Mouse (Mus musculus) MEL (cell line): ENCODE data around the gene Ppard. TPM values are rescaled to one million over a fixed set of nuclear protein-coding genes. Genes with fewer than 3 reads are reported as not detected.

Source experiments
- DNase-seq: peaks from one replicate; pipeline ENCODE4 v3.0.0; 2011; ENCODE audit warnings: low read depth, low spot score
- H3K27ac ChIP-seq: 2 replicates; pipeline ENCODE4 v1.5.1; 2012; ENCODE audit warnings: low read depth, mild to moderate bottlenecking, control low read depth, low read length, moderate library complexity; ENCODE audit not compliant: control insufficient read depth
- H3K27me3 ChIP-seq, 2 experiments: fragments of 150-350 bp in 1 of 2; sonication (generic) in 1 of 2; 2 replicates each; pipeline ENCODE4 v1.6.1; 2012; ENCODE audit warnings: low read length in 2 of 2, mild to moderate bottlenecking in 2 of 2, improper control_type of control experiment in 1 of 2, moderate library complexity in 1 of 2; ENCODE audit not compliant: insufficient read depth in 2 of 2, control insufficient read depth in 1 of 2
- H3K36me3 ChIP-seq, 2 experiments: 2 replicates each; pipeline ENCODE4 v1.6.1; 2012 to 2014; ENCODE audit warnings: low read length in 2 of 2, improper control_type of control experiment in 1 of 2, inconsistent platforms in 1 of 2, mild to moderate bottlenecking in 1 of 2; ENCODE audit not compliant: insufficient read depth in 2 of 2, control insufficient read depth in 1 of 2
- H3K4me1 ChIP-seq, 2 experiments: fragments of 150-350 bp in 1 of 2; sonication (generic) in 1 of 2; 2 replicates each; pipeline ENCODE4 v1.6.1; 2012; ENCODE audit warnings: low read length in 2 of 2, improper control_type of control experiment in 1 of 2, mild to moderate bottlenecking in 1 of 2; ENCODE audit not compliant: insufficient read depth in 2 of 2, control insufficient read depth in 1 of 2
- H3K4me3 ChIP-seq, 2 experiments: fragments of 150-350 bp in 1 of 2; sonication (generic) in 1 of 2; 2 replicates each; pipeline ENCODE4 v1.5.1; 2012; ENCODE audit warnings: low read depth in 2 of 2, low read length in 2 of 2, mild to moderate bottlenecking in 2 of 2, moderate library complexity in 2 of 2, control low read depth in 1 of 2, improper control_type of control experiment in 1 of 2; ENCODE audit not compliant: control insufficient read depth in 1 of 2, insufficient read depth in 1 of 2
- H3K79me2 ChIP-seq: 2 replicates; pipeline ENCODE4 v1.6.1; 2012; ENCODE audit warnings: mild to moderate bottlenecking, low read length, moderate library complexity; ENCODE audit not compliant: control insufficient read depth, poor library complexity, insufficient read depth
- H3K9ac ChIP-seq: 2 replicates; pipeline ENCODE4 v1.6.1; 2012; ENCODE audit warnings: low read depth, mild to moderate bottlenecking, control low read depth, low read length, moderate library complexity; ENCODE audit not compliant: control insufficient read depth, poor library complexity, severe bottlenecking
- H3K9me3 ChIP-seq: fragments of 150-350 bp; sonication (generic); replicated peaks from 2 replicates; pipeline ENCODE4 v1.6.1; 2012; ENCODE audit warnings: mild to moderate bottlenecking, low read length, improper control_type of control experiment, moderate library complexity; ENCODE audit not compliant: insufficient read depth
- BHLHE40 ChIP-seq: IDR thresholded peaks from 2 replicates; pipeline ENCODE4 v1.6.1; 2012; ENCODE audit warnings: low read depth, mild to moderate bottlenecking, inconsistent platforms, low read length, improper control_type of control experiment, borderline replicate concordance
- CHD1 ChIP-seq: IDR thresholded peaks from 2 replicates; pipeline ENCODE4 v1.6.1; 2012; ENCODE audit warnings: low read depth, mild to moderate bottlenecking, inconsistent platforms, low read length, improper control_type of control experiment
- CTCF ChIP-seq, 3 experiments: IDR thresholded peaks in 2 of 3; conservative IDR thresholded peaks in 1 of 3; 2 replicates each; pipeline ENCODE4 v1.5.1; 2011 to 2012; ENCODE audit warnings: low read length in 3 of 3, low read depth in 2 of 3, mild to moderate bottlenecking in 2 of 3, improper control_type of control experiment in 1 of 3, inconsistent platforms in 1 of 3, mixed read lengths in 1 of 3, moderate library complexity in 1 of 3; ENCODE audit not compliant: control insufficient read depth in 1 of 3, insufficient read depth in 1 of 3, poor library complexity in 1 of 3, severe bottlenecking in 1 of 3
- ELF1 ChIP-seq: IDR thresholded peaks from 2 replicates; pipeline ENCODE4 v1.6.1; 2014; ENCODE audit warnings: low read depth, mild to moderate bottlenecking, inconsistent platforms, low read length, improper control_type of control experiment, moderate library complexity
- EP300 ChIP-seq, 2 experiments: IDR thresholded peaks; 2 replicates each; pipeline ENCODE4 v1.6.1; 2011; ENCODE audit warnings: improper control_type of control experiment in 2 of 2, low read length in 2 of 2, low read depth in 1 of 2, mild to moderate bottlenecking in 1 of 2
- ETS1 ChIP-seq: IDR thresholded peaks from 2 replicates; pipeline ENCODE4 v1.6.1; 2012; ENCODE audit warnings: low read depth, mild to moderate bottlenecking, inconsistent platforms, low read length, improper control_type of control experiment, moderate library complexity
- GABPA ChIP-seq: IDR thresholded peaks from 2 replicates; pipeline ENCODE4 v1.6.1; 2012; ENCODE audit warnings: low read depth, mild to moderate bottlenecking, inconsistent platforms, low read length, improper control_type of control experiment, moderate library complexity
- GATA1 ChIP-seq: IDR thresholded peaks from 2 replicates; pipeline ENCODE4 v1.6.1; 2011; ENCODE audit warnings: low read depth, low read length, improper control_type of control experiment
- HCFC1 ChIP-seq: IDR thresholded peaks from 2 replicates; pipeline ENCODE4 v1.6.1; 2012; ENCODE audit warnings: low read depth, mild to moderate bottlenecking, inconsistent platforms, low read length, improper control_type of control experiment, moderate library complexity
- KAT2A ChIP-seq: conservative IDR thresholded peaks from 2 replicates; pipeline ENCODE4 v1.6.1; 2012; ENCODE audit warnings: low read depth, low read length, improper control_type of control experiment, inconsistent platforms
- MXI1 ChIP-seq: IDR thresholded peaks from 2 replicates; pipeline ENCODE4 v1.6.1; 2011; ENCODE audit warnings: mild to moderate bottlenecking, low read depth, low read length, improper control_type of control experiment
- MYB ChIP-seq: IDR thresholded peaks from 2 replicates; pipeline ENCODE4 v1.6.1; 2011; ENCODE audit warnings: mild to moderate bottlenecking, low read depth, low read length, improper control_type of control experiment
- MYC ChIP-seq: IDR thresholded peaks from 2 replicates; pipeline ENCODE4 v1.6.1; 2011; ENCODE audit warnings: low read depth, mild to moderate bottlenecking, low read length, improper control_type of control experiment, moderate library complexity
- NELFE ChIP-seq: IDR thresholded peaks from 2 replicates; pipeline ENCODE4 v1.6.1; 2011; ENCODE audit warnings: low read depth, low read length, improper control_type of control experiment
- POLR2A ChIP-seq, 2 experiments: IDR thresholded peaks; 2 replicates each; pipeline ENCODE4 v1.6.1; 2011 to 2012; ENCODE audit warnings: low read length in 2 of 2, mild to moderate bottlenecking in 2 of 2, control low read depth in 1 of 2, improper control_type of control experiment in 1 of 2, low read depth in 1 of 2, moderate library complexity in 1 of 2; ENCODE audit not compliant: control insufficient read depth in 1 of 2, insufficient read depth in 1 of 2, poor library complexity in 1 of 2
- POLR2AphosphoS2 ChIP-seq: IDR thresholded peaks from 2 replicates; pipeline ENCODE4 v1.6.1; 2011; ENCODE audit warnings: low read length, improper control_type of control experiment
- POLR2AphosphoS5 ChIP-seq: IDR thresholded peaks from 2 replicates; pipeline ENCODE4 v1.6.1; 2012; ENCODE audit warnings: low read depth, borderline replicate concordance, mild to moderate bottlenecking, inconsistent platforms, low read length, moderate library complexity, mixed read lengths
- RAD21 ChIP-seq: IDR thresholded peaks from 2 replicates; pipeline ENCODE4 v1.6.1; 2011; ENCODE audit warnings: mild to moderate bottlenecking, low read depth, low read length, improper control_type of control experiment
- RCOR1 ChIP-seq: IDR thresholded peaks from 2 replicates; pipeline ENCODE4 v1.6.1; 2012; ENCODE audit warnings: low read depth, mild to moderate bottlenecking, inconsistent platforms, low read length, improper control_type of control experiment
- SIN3A ChIP-seq: IDR thresholded peaks from 2 replicates; pipeline ENCODE4 v1.6.1; 2012; ENCODE audit warnings: low read length, improper control_type of control experiment, inconsistent platforms
- SMC3 ChIP-seq: IDR thresholded peaks from 2 replicates; pipeline ENCODE4 v1.6.1; 2011; ENCODE audit warnings: low read depth, low read length, improper control_type of control experiment
- TAL1 ChIP-seq: IDR thresholded peaks from 2 replicates; pipeline ENCODE4 v1.6.1; 2012; ENCODE audit warnings: mild to moderate bottlenecking, inconsistent platforms, low read length, moderate library complexity, mixed read lengths
- UBTF ChIP-seq: IDR thresholded peaks from 2 replicates; pipeline ENCODE4 v1.6.1; 2012; ENCODE audit warnings: low read depth, mild to moderate bottlenecking, inconsistent platforms, low read length, improper control_type of control experiment, moderate library complexity, borderline replicate concordance; ENCODE audit not compliant: insufficient read depth
- USF1 ChIP-seq: IDR thresholded peaks from 2 replicates; pipeline ENCODE4 v1.6.1; 2014; ENCODE audit warnings: low read depth, mild to moderate bottlenecking, inconsistent platforms, low read length, improper control_type of control experiment, moderate library complexity
- USF2 ChIP-seq, 2 experiments: IDR thresholded peaks; 2 replicates each; pipeline ENCODE4 v1.6.1; 2011 to 2012; ENCODE audit warnings: improper control_type of control experiment in 2 of 2, low read length in 2 of 2, borderline replicate concordance in 1 of 2, inconsistent platforms in 1 of 2, low read depth in 1 of 2, mild to moderate bottlenecking in 1 of 2; ENCODE audit not compliant: insufficient read depth in 1 of 2
- ZC3H11A ChIP-seq: IDR thresholded peaks from 2 replicates; pipeline ENCODE4 v1.6.1; 2012; ENCODE audit warnings: low read depth, mild to moderate bottlenecking, inconsistent platforms, low read length, improper control_type of control experiment
- ZKSCAN1 ChIP-seq: IDR thresholded peaks from 2 replicates; pipeline ENCODE4 v1.6.1; 2012; ENCODE audit warnings: low read depth, mild to moderate bottlenecking, inconsistent platforms, low read length, improper control_type of control experiment, moderate library complexity
- ZMIZ1 ChIP-seq: IDR thresholded peaks from 2 replicates; pipeline ENCODE4 v1.6.1; 2012; ENCODE audit warnings: low read depth, mild to moderate bottlenecking, inconsistent platforms, low read length, improper control_type of control experiment, moderate library complexity
- ZNF384 ChIP-seq: IDR thresholded peaks from 2 replicates; pipeline ENCODE4 v1.6.1; 2012; ENCODE audit warnings: low read depth, mild to moderate bottlenecking, inconsistent platforms, low read length, improper control_type of control experiment
- polyA plus RNA-seq, 2 experiments: library from polyadenylated mRNA; stranded (reverse) in 1 of 2; unstranded in 1 of 2; fragments of >175 nt in 1 of 2; fragments of >200 nt in 1 of 2; gene quantifications; 2 replicates each; pipeline versions ENCODE4 v1.2.1 to v1.2.4; 2012; ENCODE audit warnings: low replicate concordance in 2 of 2, low read depth in 1 of 2; ENCODE audit not compliant: insufficient read length in 2 of 2, insufficient read depth in 1 of 2, missing spikeins in 1 of 2
- total RNA-seq: library from RNA; depleted of rRNA; stranded (reverse); fragments of 300-350 nt; gene quantifications from 2 replicates; pipeline ENCODE4 v1.2.3, GENCODE M21; 2012

Ppard gene
- total and polyA plus RNA-seq, 3 experiments = 3.5 to 12.7 TPM; not detected in 1

DNA sequence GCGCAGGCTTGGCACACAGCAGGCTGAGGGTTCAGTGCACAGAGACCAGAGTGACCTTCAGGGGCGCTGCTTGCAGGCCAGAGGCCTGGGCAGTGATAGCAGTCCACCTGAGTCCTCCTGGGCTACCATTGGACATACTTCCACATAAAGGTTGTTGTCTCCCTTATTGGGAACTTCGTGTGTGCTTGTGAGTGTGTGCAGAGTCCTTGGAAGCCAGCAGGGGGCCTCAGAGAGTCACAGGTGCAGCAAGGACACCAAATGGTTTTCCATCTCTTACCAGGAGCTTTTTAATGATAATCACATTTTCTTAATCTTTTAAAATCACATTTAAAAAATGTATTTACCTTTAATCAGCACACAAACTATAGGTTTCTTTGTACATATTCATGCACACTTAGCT lies 42.2 kb downstream of the Ppard start:
- H3K9ac ChIP-seq = no peak overlapping the region
- H3K27ac ChIP-seq = no peak overlapping the region
- peak; percentile 52 for DNase-seq
- H3K4me3 ChIP-seq = no peak overlapping the region
- H3K36me3 ChIP-seq = peaks cover 0 to 2% of the 10 kb centered on the region in 2 experiments; a peak in 2 of 4 replicates
- no peaks in the 10 kb centered on the region for H3K27me3 ChIP-seq
- no peaks in the 10 kb centered on the region for H3K79me2 ChIP-seq
- H3K4me1 ChIP-seq = peaks cover 7 to 9% of the 10 kb centered on the region in 2 experiments
- TF ChIP-seq KAT2A (no peak), BHLHE40 (no peak), CHD1 (no peak), TAL1 (no peak), ETS1 (no peak), USF2 (IDR thresholded peaks at IDR 0.05; ENCODE audit: borderline replicate concordance in 1 of 2, insufficient read depth in 1 of 2, low read depth in 1 of 2, low read length in 2 of 2) (no peak), SIN3A (no peak), RAD21 (peak; percentile 41), USF1 (no peak), HCFC1 (no peak), SMC3 (peak; percentile 56), POLR2A (IDR thresholded peaks at IDR 0.05; ENCODE audit: control insufficient read depth in 1 of 2, insufficient read depth in 1 of 2, low read depth in 1 of 2, low read length in 2 of 2, poor library complexity in 1 of 2) (no peak), ZMIZ1 (no peak), EP300 (IDR thresholded peaks at IDR 0.05; ENCODE audit: low read depth in 1 of 2, low read length in 2 of 2) (no peak), ZC3H11A (no peak; the same call in 1 of the 2 replicates), ZKSCAN1 (no peak), CTCF (IDR thresholded peaks at IDR 0.05 in 2 of 3, conservative IDR thresholded peaks at IDR 0.05 in 1 of 3; ENCODE audit: control insufficient read depth in 1 of 3, insufficient read depth in 1 of 3, low read depth in 2 of 3, low read length in 3 of 3, poor library complexity in 1 of 3, severe bottlenecking in 1 of 3) (peak; percentile 75 to 82 (median 78)), GABPA (no peak)
- H3K9me3 ChIP-seq = no peaks in the 10 kb centered on the region

DNA sequence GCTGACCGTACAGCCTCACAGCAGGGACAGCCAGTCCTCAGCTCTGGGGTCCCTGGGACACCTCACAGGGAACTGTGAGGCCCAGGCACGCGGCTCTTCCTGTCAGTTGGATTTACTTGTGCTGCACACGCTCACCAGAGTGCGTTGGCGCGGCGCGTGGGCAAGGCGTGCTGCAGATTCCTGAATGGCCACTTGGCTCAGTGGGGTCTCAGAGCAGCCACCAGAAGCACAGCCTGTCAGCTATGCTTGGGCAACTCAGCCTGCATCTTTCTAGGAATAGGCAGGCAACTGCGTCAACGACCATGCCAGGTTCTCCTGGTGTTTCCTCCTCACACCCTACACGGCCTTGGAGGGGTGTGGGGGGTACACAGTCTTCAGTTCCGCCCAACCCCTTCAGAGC lies 44.7 kb downstream of the Ppard start:
- H3K27me3 ChIP-seq = no peaks in the 10 kb centered on the region
- H3K79me2 ChIP-seq = no peaks in the 10 kb centered on the region
- H3K4me3 ChIP-seq = no peak overlapping the region
- H3K4me1 ChIP-seq = peaks cover 2 to 9% of the 10 kb centered on the region in 2 experiments; a peak in 2 of 4 replicates
- no peaks in the 10 kb centered on the region for H3K9me3 ChIP-seq
- H3K27ac ChIP-seq = no peak overlapping the region
- no peak for DNase-seq
- H3K36me3 ChIP-seq = peaks cover 0 to 2% of the 10 kb centered on the region in 2 experiments; a peak in 1 of 4 replicates
- no peak overlapping the region for H3K9ac ChIP-seq
- TF ChIP-seq UBTF (no peak), ZKSCAN1 (no peak), HCFC1 (no peak), MYB (no peak), USF2 (IDR thresholded peaks at IDR 0.05; ENCODE audit: borderline replicate concordance in 1 of 2, insufficient read depth in 1 of 2, low read depth in 1 of 2, low read length in 2 of 2) (no peak), POLR2AphosphoS5 (no peak), ZMIZ1 (no peak), NELFE (no peak), GATA1 (no peak), MXI1 (no peak), POLR2AphosphoS2 (no peak), RCOR1 (no peak), MYC (no peak), ZC3H11A (no peak), ELF1 (no peak), ZNF384 (no peak)
